Mouse (Mus musculus): ENCODE data around the gene Shank2. TPM values are rescaled to one million over a fixed set of nuclear protein-coding genes. Genes with fewer than 3 reads are reported as not detected.

Shank2 gene
- total RNA-seq, 1 experiment from 2014 or later: 11.8 TPM

DNA sequence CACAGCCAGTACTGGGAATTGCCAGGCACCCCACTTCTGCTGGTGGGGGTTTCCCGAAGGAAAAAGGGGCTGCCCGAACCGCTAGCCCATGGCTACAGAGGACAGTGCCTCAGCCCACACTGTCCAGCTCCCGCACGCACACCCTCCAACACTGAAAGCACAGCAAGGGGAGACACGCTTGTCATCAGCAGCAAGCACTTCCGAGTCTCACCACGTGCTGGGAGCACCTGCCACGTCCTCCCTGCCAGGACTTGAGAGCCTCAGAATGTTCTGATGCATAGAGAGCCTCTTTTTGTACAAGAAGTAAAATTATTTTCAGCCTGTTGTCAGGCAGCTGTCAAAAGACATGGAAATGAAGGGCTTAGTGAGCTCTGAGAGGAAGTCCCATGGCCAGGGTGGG lies 169.0 kb downstream of the Shank2 start:
- DNase-seq: no peak

- DNase-seq: no peak
Observed at GRCm38 (mm10) chr7:144173869-144174268, 172.1 kb downstream of the Shank2 start.

GRCm38 (mm10) chr7:144174329-144174728 lies 172.6 kb downstream of the Shank2 start:
- DNase-seq: no peak

- no peak for DNase-seq
Observed at GRCm38 (mm10) chr7:144175025-144175424, 173.3 kb downstream of the Shank2 start.

DNA sequence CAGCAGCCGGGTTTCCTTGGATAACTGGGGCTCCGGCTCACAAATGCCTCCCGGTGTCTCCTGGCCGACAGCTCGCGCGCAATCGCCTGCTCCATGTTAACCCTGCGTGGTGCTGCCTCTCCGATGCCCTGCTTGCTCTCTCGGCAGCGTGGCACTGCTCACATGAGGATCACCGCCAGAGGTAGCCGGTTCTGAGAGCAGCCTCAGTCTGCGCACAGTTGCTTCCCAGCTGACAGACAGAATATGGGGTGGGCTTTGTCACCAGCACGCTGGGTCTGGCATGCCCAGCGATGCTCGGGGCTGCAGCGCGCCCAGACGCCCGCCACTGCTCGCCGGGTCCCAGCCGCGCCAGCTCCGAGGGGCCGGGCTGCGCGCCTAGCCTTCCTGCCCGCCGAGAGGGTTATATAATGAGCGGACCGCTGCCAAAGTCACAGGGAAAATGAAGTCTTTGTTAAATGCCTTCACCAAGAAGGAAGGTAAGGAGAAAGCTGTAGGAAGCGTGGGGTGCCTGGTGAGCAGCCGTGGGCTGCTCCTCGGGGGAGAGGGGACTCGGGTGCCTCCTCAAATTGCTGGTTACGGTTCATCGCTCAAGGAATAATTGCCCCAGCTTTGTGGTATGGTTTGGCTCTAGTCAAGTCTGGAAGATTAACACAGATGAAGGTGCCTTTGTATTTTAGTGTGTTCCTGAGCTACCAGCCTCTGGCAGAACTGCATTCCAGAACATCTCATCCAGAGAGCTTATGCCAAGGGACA lies 173.9 kb downstream of the Shank2 start:
- DNase-seq: no peak

GRCm38 (mm10) chr7:144176234-144176730 lies 174.6 kb downstream of the Shank2 start:
- DNase-seq: no peak

DNA sequence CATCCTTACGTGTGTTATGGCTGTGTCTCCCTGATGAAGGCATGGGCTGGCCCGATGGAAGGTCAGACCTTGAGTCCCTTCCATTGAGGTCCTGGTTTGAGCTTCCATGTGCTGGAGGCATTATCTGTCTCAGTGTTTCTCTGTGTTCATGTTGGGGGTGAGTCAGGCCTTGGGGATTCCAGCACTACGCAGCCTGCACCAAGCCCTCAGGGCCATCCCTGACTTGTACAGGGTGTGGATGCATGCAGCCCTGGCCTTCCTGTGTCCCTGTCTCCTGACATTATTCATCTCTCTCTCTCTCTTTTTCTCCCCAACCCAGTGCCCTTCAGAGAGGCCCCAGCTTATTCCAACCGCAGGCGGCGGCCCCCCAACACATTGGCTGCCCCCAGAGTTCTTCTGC lies 177.7 kb downstream of the Shank2 start:
- DNase-seq: peak; percentile 39

- peak; percentile 61 for DNase-seq
Observed at GRCm38 (mm10) chr7:144180885-144181284, 179.2 kb downstream of the Shank2 start.

GRCm38 (mm10) chr7:144187869-144188430 lies 186.2 kb downstream of the Shank2 start:
- peak; percentile 39 for DNase-seq

DNA sequence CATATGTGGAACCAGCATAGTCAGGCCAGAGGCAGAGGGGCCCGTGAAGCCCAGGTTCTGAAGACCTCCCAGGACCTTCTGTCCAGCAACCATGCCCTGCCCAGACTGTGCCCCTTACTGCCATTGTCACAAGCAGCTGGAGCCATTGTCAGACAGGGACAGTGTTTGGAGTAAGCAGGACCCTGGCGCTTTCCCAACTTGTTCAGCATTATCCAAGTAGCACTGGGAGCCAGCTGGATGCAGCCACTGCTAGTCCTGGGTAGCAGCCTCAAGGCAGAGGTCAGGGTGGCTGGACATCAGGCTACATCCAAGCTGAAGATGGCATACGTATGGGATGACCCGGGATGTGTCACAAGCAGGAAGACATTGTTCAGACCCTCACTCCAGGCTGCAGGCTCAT lies 187.7 kb downstream of the Shank2 start:
- DNase-seq: no peak

DNA sequence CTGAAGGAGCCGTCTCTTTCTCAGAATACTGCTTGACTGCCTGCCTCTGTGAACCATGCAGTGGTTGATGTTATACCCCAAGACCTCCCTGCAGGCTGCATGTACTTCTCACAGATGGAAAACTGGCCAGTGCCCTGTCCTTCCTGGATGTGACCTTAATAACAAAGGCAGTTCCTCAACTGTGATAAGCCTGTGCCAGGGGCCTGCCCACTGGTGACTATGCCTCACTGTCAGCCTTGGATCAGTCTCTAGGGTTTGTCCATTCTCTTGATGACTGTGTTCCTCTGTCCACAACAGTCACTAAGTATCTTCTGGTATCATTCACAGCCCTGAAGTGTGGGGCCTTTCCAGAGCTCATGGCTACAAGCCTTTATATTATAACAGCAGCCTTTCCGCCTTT lies 196.8 kb downstream of the Shank2 start:
- DNase-seq: peak; percentile 60

GRCm38 (mm10) chr7:144202017-144202682 lies 200.4 kb downstream of the Shank2 start:
- DNase-seq: no peak

GRCm38 (mm10) chr7:144204290-144204689 lies 202.6 kb downstream of the Shank2 start:
- no peak for DNase-seq

- DNase-seq: no peak
Observed at GRCm38 (mm10) chr7:144205161-144205560, 203.4 kb downstream of the Shank2 start.

DNA sequence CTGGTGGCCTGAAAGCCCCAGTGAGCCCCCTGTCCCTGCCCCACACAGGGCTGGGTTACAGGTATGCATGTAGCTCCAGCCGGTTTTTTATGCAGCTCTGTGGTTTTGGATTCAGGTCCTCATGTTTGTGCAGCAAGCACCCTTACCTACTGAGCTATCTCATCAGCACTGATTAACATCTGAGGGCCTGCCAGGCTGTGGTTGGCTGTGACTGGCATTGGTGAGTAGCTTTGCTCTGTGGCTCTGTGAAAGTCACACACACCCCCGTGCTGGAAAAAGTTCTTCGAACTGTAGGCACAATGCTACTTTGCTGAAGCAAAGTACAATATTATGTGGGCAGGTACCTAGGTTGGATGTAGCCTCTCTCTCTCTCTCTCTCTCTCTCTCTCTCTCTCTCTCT lies 204.1 kb downstream of the Shank2 start:
- DNase-seq: no peak

DNA sequence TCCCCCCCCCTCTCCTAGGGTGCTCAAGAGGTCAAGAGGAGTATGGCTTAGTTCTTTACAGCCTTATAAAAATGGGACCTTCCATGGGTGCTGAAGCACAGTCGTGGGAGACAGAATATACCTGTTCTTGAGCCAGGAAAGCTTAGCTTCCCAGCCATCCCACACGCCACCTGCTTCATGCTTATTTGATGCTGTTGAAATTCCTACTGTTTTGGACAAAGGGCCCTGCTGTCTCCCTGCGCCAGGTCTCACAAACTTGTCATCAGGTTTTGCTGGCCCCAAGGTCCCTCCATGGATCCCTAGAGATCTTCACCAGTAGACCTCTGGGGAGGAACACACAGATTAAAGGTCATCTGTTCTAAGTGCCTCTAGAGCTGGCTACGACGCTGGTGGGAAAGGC lies 204.5 kb downstream of the Shank2 start:
- no peak for DNase-seq

DNA sequence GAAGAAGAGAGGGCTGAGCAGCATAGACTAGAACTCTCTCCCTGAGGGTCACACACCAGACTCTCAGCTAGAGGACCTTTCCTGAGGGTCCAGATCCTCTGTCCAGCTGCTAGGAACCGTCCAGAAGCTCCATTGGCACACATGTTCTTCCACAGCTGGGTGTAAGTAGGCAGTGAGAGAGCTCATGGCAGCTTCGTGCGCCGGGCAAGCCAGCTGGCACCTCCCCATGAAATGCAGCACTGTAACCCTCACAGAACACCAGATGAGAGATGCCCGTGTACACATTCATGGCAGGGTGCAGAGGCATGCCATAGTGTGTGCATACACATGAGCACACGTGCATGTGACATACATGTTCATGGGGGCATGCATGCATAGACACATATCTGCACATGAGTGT lies 205.4 kb downstream of the Shank2 start:
- peak; percentile 34 for DNase-seq

DNA sequence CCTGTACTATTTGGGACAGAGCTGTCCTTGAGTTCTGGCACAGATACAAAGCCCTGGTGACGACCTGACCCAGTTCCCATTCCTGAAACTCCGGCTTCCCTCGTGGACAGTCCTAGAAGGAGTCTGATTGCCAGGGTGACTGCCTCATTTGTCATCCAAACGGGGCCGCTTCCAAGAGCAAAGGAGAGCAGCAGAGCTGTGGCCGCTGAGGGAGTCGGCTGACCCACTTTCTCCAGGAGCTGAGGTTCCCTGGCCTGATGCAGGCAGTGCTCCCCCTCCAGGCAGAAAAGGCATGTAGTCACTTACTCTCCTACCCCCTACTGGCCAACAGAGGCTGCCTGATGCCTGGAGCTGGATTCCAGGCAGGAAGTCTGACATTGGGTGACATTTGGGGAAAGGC lies 206.1 kb downstream of the Shank2 start:
- peak; percentile 84 for DNase-seq

DNA sequence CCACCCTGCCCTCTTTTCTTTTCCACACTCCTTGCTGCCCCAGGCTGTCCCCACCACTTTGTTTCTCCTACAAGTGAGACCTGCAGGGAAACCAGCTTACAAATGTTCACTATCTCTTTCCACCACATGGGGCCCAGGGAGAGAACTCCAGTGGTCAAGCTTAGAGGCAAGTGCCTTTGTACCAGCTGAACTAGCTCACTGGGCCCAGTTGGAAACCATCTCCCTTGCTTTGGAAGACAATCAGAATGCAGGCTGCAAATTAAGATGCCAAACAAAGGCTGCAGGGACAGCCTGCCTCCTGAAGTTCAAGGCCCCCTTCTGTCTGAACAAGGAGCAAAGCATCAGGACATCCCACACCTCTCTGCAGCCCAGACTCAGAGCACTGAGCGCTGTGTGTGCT lies 206.9 kb downstream of the Shank2 start:
- no peak for DNase-seq

DNA sequence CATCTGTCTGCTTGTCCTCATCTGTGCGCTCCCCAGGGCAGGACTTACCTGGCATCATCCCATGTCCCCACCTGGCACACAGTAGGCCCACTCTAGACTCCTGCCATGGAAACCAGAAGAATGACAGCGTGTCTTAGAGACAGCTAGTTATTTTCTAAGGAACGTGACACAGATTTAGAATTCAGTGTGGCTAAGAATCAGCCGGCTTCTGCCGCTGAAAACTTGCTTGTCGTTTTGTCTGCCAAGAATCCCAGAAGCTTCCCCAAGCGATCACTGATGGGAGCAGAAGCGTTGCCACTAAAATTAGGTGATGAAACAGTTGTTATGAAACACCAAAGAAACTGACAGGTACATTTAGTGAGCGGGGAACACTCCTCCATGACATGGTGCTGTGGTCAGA lies 208.8 kb downstream of the Shank2 start:
- DNase-seq: no peak

GRCm38 (mm10) chr7:144212694-144213093 lies 211.0 kb downstream of the Shank2 start:
- no peak for DNase-seq

DNA sequence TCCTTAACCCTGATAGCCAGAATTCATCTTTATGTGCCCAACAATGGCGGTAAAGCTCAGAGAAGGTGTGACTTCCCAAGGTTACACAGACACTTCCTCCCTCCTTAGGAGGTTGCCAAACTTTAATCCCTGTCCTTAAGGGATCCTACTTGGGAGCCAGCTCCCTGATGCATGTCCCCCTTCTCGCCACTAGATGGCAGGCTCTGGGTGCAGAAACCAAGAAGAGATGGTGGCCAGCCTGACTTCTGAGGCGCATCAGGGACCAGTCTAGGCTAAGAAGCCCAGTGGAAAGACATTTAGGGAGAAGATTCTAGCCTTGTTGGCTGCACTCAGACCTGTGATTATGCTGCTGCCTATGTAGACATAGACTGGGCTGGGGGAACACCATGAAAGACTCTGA lies 215.5 kb downstream of the Shank2 start:
- DNase-seq: peak; percentile 71

DNA sequence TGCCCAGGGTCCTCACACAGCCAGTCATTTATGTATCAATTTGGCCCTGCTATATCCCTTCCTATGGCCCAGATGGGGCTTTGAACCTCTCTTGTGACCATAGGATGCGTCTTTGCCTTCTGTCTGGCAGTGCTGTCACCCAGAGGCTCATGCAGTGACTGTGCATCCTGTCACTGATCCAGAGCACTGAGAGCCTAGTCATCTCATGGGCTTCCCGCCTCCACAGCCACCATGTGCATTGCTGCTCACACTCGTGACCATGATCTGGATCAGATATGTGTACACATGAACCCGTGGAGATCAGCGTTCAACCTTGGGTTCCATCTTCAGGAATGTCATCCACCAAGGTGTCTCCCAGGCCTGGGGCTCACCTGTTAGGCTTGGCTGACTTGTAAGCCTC lies 227.0 kb downstream of the Shank2 start:
- no peak for DNase-seq

GRCm38 (mm10) chr7:144229421-144229820 lies 227.7 kb downstream of the Shank2 start:
- no peak for DNase-seq

Data from adrenal gland, postnatal 25 days (tissue).